Mouse (Mus musculus) myocyte (in vitro differentiated cells): ENCODE data around the gene Slc25a24.

Experiments
- MYOD1 ChIP-seq, 3 experiments: IDR thresholded peaks; one replicate each; pipeline ENCODE4 v1.6.1; 2011; ENCODE audit warnings: control low read depth in 2 of 3, low read depth in 2 of 3, mild to moderate bottlenecking in 2 of 3, moderate library complexity in 1 of 3; ENCODE audit not compliant: insufficient read length in 2 of 3, control insufficient read depth in 1 of 3
- POLR2A ChIP-seq: IDR thresholded peaks from one replicate; pipeline ENCODE4 v1.6.1; 2011; ENCODE audit warnings: low read depth, mild to moderate bottlenecking, control low read depth, moderate library complexity; ENCODE audit not compliant: insufficient read length
- TCF12 ChIP-seq: IDR thresholded peaks from one replicate; pipeline ENCODE4 v1.6.1; 2011; ENCODE audit warnings: mild to moderate bottlenecking, control low read depth; ENCODE audit not compliant: poor library complexity, insufficient read depth, severe bottlenecking
- TCF3 ChIP-seq: IDR thresholded peaks from one replicate; pipeline ENCODE4 v1.6.1; 2011; ENCODE audit warnings: low read depth, control low read depth; ENCODE audit not compliant: insufficient read length
- USF1 ChIP-seq: IDR thresholded peaks from one replicate; pipeline ENCODE4 v1.6.1; 2011; ENCODE audit warnings: low read depth, mild to moderate bottlenecking, control low read depth, moderate library complexity

GRCm38 (mm10) chr3:109155926-109156669 lies 33.1 kb downstream of the Slc25a24 start:
- TF ChIP-seq POLR2A (no peak), TCF3 (no peak), MYOD1 (IDR thresholded peaks at IDR 0.05; ENCODE audit: control insufficient read depth in 1 of 3, insufficient read length in 2 of 3, low read depth in 2 of 3) (no peak), TCF12 (no peak), USF1 (no peak)
